Mouse (Mus musculus) midbrain, embryonic 11.5 days (tissue): ENCODE results near the gene Cdh12. TPM values are rescaled to one million over a fixed set of nuclear protein-coding genes. Genes with fewer than 3 reads are reported as not detected.
"Not testable (repeated sequence)": the region's sequence is repeated elsewhere in the genome, so short reads cannot be mapped to it uniquely, and the experiment has no call there.

Experiments
- ATAC-seq: fragments of 200-750 bp; cut with Nextera tagmentation; 2 replicates; pipeline ENCODE4 v1.8.0; 2017; ENCODE audit warnings: moderate TSS enrichment, moderate library complexity; ENCODE audit not compliant: low FRiP score
- DNase-seq: peaks from one replicate; pipeline ENCODE4 v3.0.0; 2015; ENCODE audit warnings: low spot score; ENCODE audit errors: missing footprints
- H3K27ac ChIP-seq: fragments of 300-500 bp; sonication (generic); 2 replicates; pipeline ENCODE4 v1.5.1; 2014; ENCODE audit warnings: low read depth, low read length
- H3K27me3 ChIP-seq: fragments of 300-500 bp; sonication (generic); 2 replicates; pipeline ENCODE4 v1.6.1; 2014; ENCODE audit warnings: mild to moderate bottlenecking, low read length, moderate library complexity, mixed read lengths; ENCODE audit not compliant: control insufficient read depth, insufficient read depth
- H3K36me3 ChIP-seq: fragments of 300-500 bp; sonication (generic); 2 replicates; pipeline ENCODE4 v1.6.1; 2014; ENCODE audit warnings: mild to moderate bottlenecking, low read length, moderate library complexity, mixed read lengths; ENCODE audit not compliant: control insufficient read depth, insufficient read depth
- H3K4me1 ChIP-seq: fragments of 300-500 bp; sonication (generic); 2 replicates; pipeline ENCODE4 v1.6.1; 2014; ENCODE audit warnings: low read length; ENCODE audit not compliant: control insufficient read depth, insufficient read depth
- H3K4me2 ChIP-seq: fragments of 300-500 bp; sonication (generic); 2 replicates; pipeline ENCODE4 v1.6.1; 2014; ENCODE audit warnings: mild to moderate bottlenecking, moderate library complexity
- H3K4me3 ChIP-seq: fragments of 300-500 bp; sonication (generic); 2 replicates; pipeline ENCODE4 v1.5.1; 2014; ENCODE audit warnings: low read depth, low read length
- H3K9ac ChIP-seq: fragments of 300-500 bp; sonication (generic); 2 replicates; pipeline ENCODE4 v1.6.1; 2014; ENCODE audit warnings: low read length
- H3K9me3 ChIP-seq: fragments of 300-500 bp; sonication (generic); 2 replicates; pipeline ENCODE4 v1.6.1; 2016; ENCODE audit warnings: low read length; ENCODE audit not compliant: control insufficient read depth
- WGBS: fragments of 180-500 bp; shearing (Covaris S2); extraction: QIAGEN DNeasy Blood & Tissue Kit; methylation state at CpG from one replicate; pipeline ENCODE4 v1.1.7; 2014; 5-methylcytosine and 5-hydroxymethylcytosine counted together
- polyA plus RNA-seq: library from polyadenylated mRNA; unstranded; fragments of >200 nt; fragmentation: Nextera tagmentation; extraction: Ambion mirVana; gene quantifications from 2 replicates; pipeline ENCODE4 v1.2.1, GENCODE M21; 2014

Gene Cdh12
- polyA plus RNA-seq, 1 experiment from 2014 or later, result 0.61 TPM

GRCm38 (mm10) chr15:21180191-21180590 is 731.1 kb downstream of the Cdh12 start:
- no peak for DNase-seq
- Histone ChIP-seq H3K9me3 (no peaks in the 10 kb centered on the region), H3K9ac (no peak overlapping the region), H3K27me3 (no peaks in the 10 kb centered on the region), H3K4me2 (no peak overlapping the region), H3K4me1 (no peaks in the 10 kb centered on the region), H3K27ac (no peak overlapping the region), H3K36me3 (no peaks in the 10 kb centered on the region), H3K4me3 (no peak overlapping the region)
- no peak for ATAC-seq
- 63% methylated on average over 4 of the region's 4 CpGs for WGBS

GRCm38 (mm10) chr15:21185799-21186198 is 736.7 kb downstream of the Cdh12 start:
- H3K27me3 ChIP-seq, result no peaks in the 10 kb centered on the region
- H3K4me1 ChIP-seq, result no peaks in the 10 kb centered on the region
- H3K9me3 ChIP-seq, result no peaks in the 10 kb centered on the region
- H3K9ac ChIP-seq, result no peak overlapping the region
- no peak overlapping the region for H3K4me3 ChIP-seq
- ATAC-seq, result no peak
- WGBS, result 70% methylated on average over 1 of the region's 1 CpGs
- no peaks in the 10 kb centered on the region for H3K36me3 ChIP-seq
- H3K27ac ChIP-seq, result no peak overlapping the region
- no peak for DNase-seq
- H3K4me2 ChIP-seq, result no peak overlapping the region

- not testable (repeated sequence) for H3K4me2 ChIP-seq, H3K27ac ChIP-seq, ATAC-seq, H3K36me3 ChIP-seq, H3K27me3 ChIP-seq, H3K9me3 ChIP-seq, H3K4me1 ChIP-seq, H3K4me3 ChIP-seq, DNase-seq, H3K9ac ChIP-seq
- 93% methylated on average over 2 of the region's 2 CpGs for WGBS
These were observed 761.0 kb downstream of the Cdh12 start for GRCm38 (mm10) chr15:21210089-21210488.

GRCm38 (mm10) chr15:21223006-21223405 is 773.9 kb downstream of the Cdh12 start:
- H3K27me3 ChIP-seq, result no peaks in the 10 kb centered on the region
- no peak overlapping the region for H3K4me3 ChIP-seq
- no peaks in the 10 kb centered on the region for H3K4me1 ChIP-seq
- WGBS, result 85% methylated on average over 5 of the region's 5 CpGs
- H3K27ac ChIP-seq, result no peak overlapping the region
- no peak for ATAC-seq
- no peaks in the 10 kb centered on the region for H3K9me3 ChIP-seq
- H3K4me2 ChIP-seq, result no peak overlapping the region
- H3K9ac ChIP-seq, result no peak overlapping the region
- DNase-seq, result no peak
- H3K36me3 ChIP-seq, result no peaks in the 10 kb centered on the region

GRCm38 (mm10) chr15:21261318-21261717 is 812.3 kb downstream of the Cdh12 start:
- Histone ChIP-seq H3K27me3 (no peaks in the 10 kb centered on the region), H3K9me3 (no peaks in the 10 kb centered on the region), H3K36me3 (no peaks in the 10 kb centered on the region), H3K9ac (no peak overlapping the region), H3K4me1 (no peaks in the 10 kb centered on the region), H3K4me2 (no peak overlapping the region), H3K4me3 (no peak overlapping the region), H3K27ac (no peak overlapping the region)
- DNase-seq (no peak), ATAC-seq (no peak)
- 87% methylated on average over 2 of the region's 2 CpGs for WGBS

GRCm38 (mm10) chr15:21269856-21270255 is 820.8 kb downstream of the Cdh12 start:
- Histone ChIP-seq H3K27ac (no peak overlapping the region), H3K36me3 (no peaks in the 10 kb centered on the region), H3K9me3 (no peaks in the 10 kb centered on the region), H3K9ac (no peak overlapping the region), H3K27me3 (no peaks in the 10 kb centered on the region), H3K4me3 (no peak overlapping the region), H3K4me1 (no peaks in the 10 kb centered on the region), H3K4me2 (no peak overlapping the region)
- WGBS, result 94% methylated on average over 1 of the region's 1 CpGs
- DNase-seq, result no peak
- ATAC-seq, result no peak

- Histone ChIP-seq H3K27me3 (no peaks in the 10 kb centered on the region), H3K36me3 (no peaks in the 10 kb centered on the region), H3K4me3 (no peak overlapping the region), H3K27ac (no peak overlapping the region), H3K4me1 (no peaks in the 10 kb centered on the region), H3K9me3 (no peaks in the 10 kb centered on the region), H3K4me2 (no peak overlapping the region), H3K9ac (no peak overlapping the region)
- no peak for DNase-seq
- no peak for ATAC-seq
- 83% methylated on average over 1 of the region's 1 CpGs for WGBS
These were observed 848.0 kb downstream of the Cdh12 start for GRCm38 (mm10) chr15:21297051-21297450.

GRCm38 (mm10) chr15:21315457-21315856 is 866.4 kb downstream of the Cdh12 start:
- DNase-seq, result no peak
- 83% methylated on average over 3 of the region's 3 CpGs for WGBS
- Histone ChIP-seq H3K4me2 (no peak overlapping the region), H3K27me3 (no peaks in the 10 kb centered on the region), H3K9me3 (no peaks in the 10 kb centered on the region), H3K36me3 (no peaks in the 10 kb centered on the region), H3K27ac (no peak overlapping the region), H3K4me3 (no peak overlapping the region), H3K9ac (no peak overlapping the region), H3K4me1 (no peaks in the 10 kb centered on the region)
- ATAC-seq, result no peak

GRCm38 (mm10) chr15:21343853-21344252 is 894.8 kb downstream of the Cdh12 start:
- peak; percentile 67; the same call in 1 of the 2 replicates for ATAC-seq
- Histone ChIP-seq H3K27ac (no peak overlapping the region), H3K4me1 (no peaks in the 10 kb centered on the region; the same call in 1 of the 2 replicates), H3K36me3 (no peaks in the 10 kb centered on the region), H3K4me2 (no peak overlapping the region), H3K4me3 (no peak overlapping the region), H3K27me3 (no peaks in the 10 kb centered on the region), H3K9me3 (no peaks in the 10 kb centered on the region), H3K9ac (no peak overlapping the region)
- DNase-seq, result no peak

- DNase-seq, result no peak
- no peaks in the 10 kb centered on the region for H3K27me3 ChIP-seq
- WGBS, result 37% methylated on average over 2 of the region's 2 CpGs
These were observed 895.3 kb downstream of the Cdh12 start for GRCm38 (mm10) chr15:21344323-21344722.

More at GRCm38 (mm10) chr15:21344323-21344722, 895.3 kb downstream of the Cdh12 start:
- peak; percentile 53; the same call in 1 of the 2 replicates for ATAC-seq
- no peak overlapping the region for H3K4me3 ChIP-seq
- no peak overlapping the region for H3K9ac ChIP-seq
- no peaks in the 10 kb centered on the region; the same call in 1 of the 2 replicates for H3K4me1 ChIP-seq
- no peak overlapping the region for H3K4me2 ChIP-seq
- no peaks in the 10 kb centered on the region for H3K36me3 ChIP-seq
- no peak overlapping the region for H3K27ac ChIP-seq
- no peaks in the 10 kb centered on the region for H3K9me3 ChIP-seq
